Mouse (Mus musculus): ENCODE data around the gene Cyp2f2. TPM values are rescaled to one million over a fixed set of nuclear protein-coding genes. Genes with fewer than 3 reads are reported as not detected.

Gene Cyp2f2
- polyA plus RNA-seq, 1 experiment: 1.7 TPM

- peaks cover 7% of the 10 kb centered on the region; the same call in 1 of the 2 replicates for H3K4me1 ChIP-seq (ENCODE audit: control insufficient read depth, insufficient read depth, low read length)
- no peak for TF ChIP-seq CTCF (IDR thresholded peaks at IDR 0.05; ENCODE audit: extremely low read depth, insufficient read depth, low read length)
- no peak for TF ChIP-seq POLR2A (IDR thresholded peaks at IDR 0.05; ENCODE audit: extremely low read depth, insufficient read depth, low read length)
- no peak overlapping the region for H3K4me3 ChIP-seq (ENCODE audit: insufficient read depth, low read length)
- no peak overlapping the region for H3K27ac ChIP-seq (ENCODE audit: insufficient read depth, low read length)
These were observed 48.7 kb downstream of the Cyp2f2 start for GRCm38 (mm10) chr7:27168371-27168770.

- no peak overlapping the region for H3K27ac ChIP-seq (ENCODE audit: insufficient read depth, low read length)
- no peak overlapping the region for H3K4me3 ChIP-seq (ENCODE audit: insufficient read depth, low read length)
- H3K4me1 ChIP-seq (ENCODE audit: control insufficient read depth, insufficient read depth, low read length): 0 out of 2 replicates have a peak, but pooled peaks cover 3% of the 10 kb centered on the region
- TF ChIP-seq POLR2A (IDR thresholded peaks at IDR 0.05; ENCODE audit: extremely low read depth, insufficient read depth, low read length) (no peak), CTCF (IDR thresholded peaks at IDR 0.05; ENCODE audit: extremely low read depth, insufficient read depth, low read length) (no peak)
These were observed 51.3 kb downstream of the Cyp2f2 start for GRCm38 (mm10) chr7:27170981-27171380.

GRCm38 (mm10) chr7:27174496-27174895 is 54.8 kb downstream of the Cyp2f2 start:
- TF ChIP-seq CTCF (IDR thresholded peaks at IDR 0.05; ENCODE audit: extremely low read depth, insufficient read depth, low read length) (no peak), POLR2A (IDR thresholded peaks at IDR 0.05; ENCODE audit: extremely low read depth, insufficient read depth, low read length) (no peak)
- Histone ChIP-seq H3K4me1 (ENCODE audit: control insufficient read depth, insufficient read depth, low read length) (peaks cover 3% of the 10 kb centered on the region), H3K27ac (ENCODE audit: insufficient read depth, low read length) (no peak overlapping the region), H3K4me3 (ENCODE audit: insufficient read depth, low read length) (no peak overlapping the region)

- TF ChIP-seq POLR2A (IDR thresholded peaks at IDR 0.05; ENCODE audit: extremely low read depth, insufficient read depth, low read length): no peak
- no peak for TF ChIP-seq CTCF (IDR thresholded peaks at IDR 0.05; ENCODE audit: extremely low read depth, insufficient read depth, low read length)
- Histone ChIP-seq H3K27ac (ENCODE audit: insufficient read depth, low read length) (no peak overlapping the region), H3K4me1 (ENCODE audit: control insufficient read depth, insufficient read depth, low read length) (peaks cover 3% of the 10 kb centered on the region), H3K4me3 (ENCODE audit: insufficient read depth, low read length) (no peak overlapping the region)
These were observed 55.2 kb downstream of the Cyp2f2 start for GRCm38 (mm10) chr7:27174896-27175295.

DNA sequence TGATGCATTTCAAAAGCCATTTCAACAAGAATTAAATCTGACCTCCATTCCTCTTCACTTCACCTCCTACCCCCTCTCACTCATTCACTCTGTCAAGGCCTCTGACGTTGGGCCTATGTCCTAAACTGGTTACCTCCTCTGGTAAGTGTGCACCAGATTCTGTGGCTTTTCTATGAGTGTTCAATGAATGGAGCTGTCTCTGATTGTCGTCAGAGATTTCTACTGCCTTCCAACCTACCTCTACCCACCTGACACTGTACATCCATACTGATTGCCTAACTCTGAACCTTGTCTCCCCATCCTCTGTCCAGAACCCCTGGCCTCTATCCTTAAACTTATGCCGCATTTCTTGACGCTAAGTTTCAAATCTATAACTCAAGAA is 58.2 kb downstream of the Cyp2f2 start:
- peak overlapping the region; percentile 87; the same call in 1 of the 2 replicates for H3K27ac ChIP-seq (ENCODE audit: insufficient read depth, low read length)
- H3K4me1 ChIP-seq (ENCODE audit: control insufficient read depth, insufficient read depth, low read length): peaks cover 3% of the 10 kb centered on the region
- H3K4me3 ChIP-seq (ENCODE audit: insufficient read depth, low read length): peak overlapping the region; percentile 64
- TF ChIP-seq POLR2A (IDR thresholded peaks at IDR 0.05; ENCODE audit: extremely low read depth, insufficient read depth, low read length): no peak
- TF ChIP-seq CTCF (IDR thresholded peaks at IDR 0.05; ENCODE audit: extremely low read depth, insufficient read depth, low read length): no peak

- peaks cover 3% of the 10 kb centered on the region for H3K4me1 ChIP-seq (ENCODE audit: control insufficient read depth, insufficient read depth, low read length)
- H3K27ac ChIP-seq (ENCODE audit: insufficient read depth, low read length): peak within 1 kb of the TSS; percentile 87
- H3K4me3 ChIP-seq (ENCODE audit: insufficient read depth, low read length): peak within 1 kb of the TSS; percentile 64
- peak; percentile 70 for TF ChIP-seq POLR2A (IDR thresholded peaks at IDR 0.05; ENCODE audit: extremely low read depth, insufficient read depth, low read length)
- TF ChIP-seq CTCF (IDR thresholded peaks at IDR 0.05; ENCODE audit: extremely low read depth, insufficient read depth, low read length): peak; percentile 26
These were observed 58.9 kb downstream of the Cyp2f2 start, which contains the start of gene Rab4b for GRCm38 (mm10) chr7:27178324-27179216. Gene Rab4b, minus strand, starts transcription at chr7:27178896.

DNA sequence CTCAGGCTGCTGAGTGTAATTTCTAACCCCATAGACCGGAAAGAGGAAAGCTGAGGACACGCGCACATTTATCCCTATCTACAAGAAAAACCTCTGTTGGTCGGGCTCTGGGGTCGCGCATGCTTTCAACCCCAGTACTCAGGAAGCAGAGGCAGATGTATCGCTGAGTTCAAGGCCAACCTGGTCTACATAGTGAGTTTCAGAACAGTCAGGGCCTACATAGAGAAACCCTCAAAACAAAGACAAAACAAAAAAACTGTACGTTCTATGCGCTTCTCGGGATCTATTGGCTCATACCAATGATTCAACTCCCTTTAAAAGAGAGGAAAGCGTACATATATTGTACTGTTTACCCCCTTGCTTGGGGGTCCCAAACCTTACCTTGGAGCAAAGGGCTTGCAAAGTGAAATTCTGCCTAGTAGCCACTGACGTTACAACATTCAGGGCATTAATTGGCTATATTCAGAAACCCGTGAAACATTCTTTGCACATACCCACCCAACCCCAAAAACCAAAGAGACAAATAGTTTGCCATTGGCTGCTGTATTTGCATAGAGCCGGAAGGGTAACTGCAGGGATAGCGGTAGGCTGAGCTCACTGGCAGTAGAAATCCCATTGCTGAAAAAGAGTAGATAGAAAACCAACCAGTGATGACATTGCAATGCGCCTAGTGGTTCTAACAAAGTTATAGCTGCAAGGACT is 59.7 kb downstream of the Cyp2f2 start:
- Histone ChIP-seq H3K4me1 (ENCODE audit: control insufficient read depth, insufficient read depth, low read length) (peaks cover 3% of the 10 kb centered on the region), H3K4me3 (ENCODE audit: insufficient read depth, low read length) (peak overlapping the region; percentile 64), H3K27ac (ENCODE audit: insufficient read depth, low read length) (peak overlapping the region; percentile 20; the same call in 1 of the 2 replicates)
- TF ChIP-seq CTCF (IDR thresholded peaks at IDR 0.05; ENCODE audit: extremely low read depth, insufficient read depth, low read length) (no peak), POLR2A (IDR thresholded peaks at IDR 0.05; ENCODE audit: extremely low read depth, insufficient read depth, low read length) (no peak)

GRCm38 (mm10) chr7:27180036-27180435 is 60.3 kb downstream of the Cyp2f2 start:
- TF ChIP-seq POLR2A (IDR thresholded peaks at IDR 0.05; ENCODE audit: extremely low read depth, insufficient read depth, low read length) (no peak), CTCF (IDR thresholded peaks at IDR 0.05; ENCODE audit: extremely low read depth, insufficient read depth, low read length) (no peak)

DNA sequence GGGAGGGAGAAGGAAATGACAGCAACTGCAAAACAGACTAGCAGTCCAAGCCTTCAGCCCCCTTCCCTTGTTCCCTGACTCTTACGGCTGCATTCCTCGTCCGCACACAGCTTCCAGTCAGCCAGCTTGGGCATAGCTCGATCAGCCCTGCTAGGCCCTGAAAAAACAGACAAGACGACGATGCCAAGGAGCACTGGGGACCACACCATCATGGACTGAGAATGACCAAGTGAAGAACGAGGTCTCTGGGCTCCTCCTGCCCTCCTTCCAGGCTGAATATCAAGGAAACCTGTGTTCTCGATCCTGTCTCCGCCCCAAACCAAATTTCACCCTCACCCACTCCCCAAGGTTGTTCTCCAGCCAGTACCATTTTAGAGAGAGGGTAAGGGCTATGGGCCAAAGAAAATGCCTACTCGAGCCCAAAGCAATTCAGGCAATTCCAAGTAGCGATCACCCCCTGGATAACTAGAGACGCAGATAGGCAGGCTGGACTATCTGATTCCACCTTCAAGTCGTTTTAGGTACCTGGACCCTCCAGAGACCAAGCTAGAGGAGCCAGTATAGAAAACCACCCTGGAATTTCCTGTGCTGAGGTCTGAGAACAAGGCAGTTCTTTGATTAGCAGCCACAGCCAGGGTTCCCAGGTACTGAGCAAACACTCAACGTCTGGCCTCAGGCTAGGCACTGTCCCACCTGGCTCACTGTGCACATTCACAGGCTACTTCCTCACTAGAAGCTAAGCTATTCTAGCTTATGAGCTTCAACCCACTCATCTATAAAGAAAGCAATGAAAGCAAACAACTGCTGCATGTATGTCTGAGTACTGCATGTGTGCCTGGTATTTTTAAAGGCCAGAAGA is 61.4 kb downstream of the Cyp2f2 start, which contains the start of the genes Gm21983 and Mia:
Gene Gm21983, minus strand, starts transcription at position 250 of the 859 bp plus-strand sequence.
Gene Mia, minus strand, starts transcription at position 321 of the 859 bp plus-strand sequence.
- Histone ChIP-seq H3K27ac (ENCODE audit: insufficient read depth, low read length) (no peak within 1 kb of the TSS), H3K4me1 (ENCODE audit: control insufficient read depth, insufficient read depth, low read length) (peaks cover 3% of the 10 kb centered on the region), H3K4me3 (ENCODE audit: insufficient read depth, low read length) (no peak within 1 kb of the TSS)
- no peak for TF ChIP-seq CTCF (IDR thresholded peaks at IDR 0.05; ENCODE audit: extremely low read depth, insufficient read depth, low read length)
- no peak for TF ChIP-seq POLR2A (IDR thresholded peaks at IDR 0.05; ENCODE audit: extremely low read depth, insufficient read depth, low read length)

More at GRCm38 (mm10) chr7:27180036-27180435, 60.3 kb downstream of the Cyp2f2 start:
- Histone ChIP-seq H3K4me1 (ENCODE audit: control insufficient read depth, insufficient read depth, low read length) (peaks cover 3% of the 10 kb centered on the region), H3K4me3 (ENCODE audit: insufficient read depth, low read length) (no peak overlapping the region), H3K27ac (ENCODE audit: insufficient read depth, low read length) (no peak overlapping the region)
